Mouse (Mus musculus) neural tube, embryonic 15.5 days (tissue): ENCODE measurements at regions not wholly inside any gene's neighbourhood (a gene's known extent, or its start where the extent isn't known, plus 50 kb on each side); places are given as distances from the start of the nearest gene placed in this dataset.

ENCODE experiments used
- ATAC-seq: fragments of 200-750 bp; cut with Nextera tagmentation; 2 replicates; pipeline ENCODE4 v1.8.0; 2017; ENCODE audit warnings: mild to moderate bottlenecking, moderate TSS enrichment, moderate library complexity; ENCODE audit not compliant: low FRiP score
- H3K27ac ChIP-seq: fragments of 300-500 bp; sonication (generic); replicated peaks from 2 replicates; pipeline ENCODE4 v1.5.1; 2015; ENCODE audit warnings: mild to moderate bottlenecking, inconsistent platforms
- H3K27me3 ChIP-seq: fragments of 300-500 bp; sonication (generic); replicated peaks from 2 replicates; pipeline ENCODE4 v1.6.1; 2015; ENCODE audit warnings: inconsistent platforms
- H3K36me3 ChIP-seq: fragments of 300-500 bp; sonication (generic); 2 replicates; pipeline ENCODE4 v1.6.1; 2015; ENCODE audit warnings: inconsistent platforms
- H3K4me1 ChIP-seq: fragments of 300-500 bp; sonication (generic); 2 replicates; pipeline ENCODE4 v1.6.1; 2015; ENCODE audit warnings: inconsistent platforms
- H3K4me2 ChIP-seq: fragments of 300-500 bp; sonication (generic); 2 replicates; pipeline ENCODE4 v1.6.1; 2015; ENCODE audit warnings: inconsistent platforms, mild to moderate bottlenecking, moderate library complexity
- H3K4me3 ChIP-seq: fragments of 300-500 bp; sonication (generic); replicated peaks from 2 replicates; pipeline ENCODE4 v1.5.1; 2015; ENCODE audit warnings: mild to moderate bottlenecking, inconsistent platforms
- H3K9ac ChIP-seq: fragments of 300-500 bp; sonication (generic); replicated peaks from 2 replicates; pipeline ENCODE4 v1.6.1; 2015; ENCODE audit warnings: mild to moderate bottlenecking, inconsistent platforms
- H3K9me3 ChIP-seq: fragments of 300-500 bp; sonication (generic); replicated peaks from 2 replicates; pipeline ENCODE4 v1.6.1; 2016; ENCODE audit warnings: inconsistent platforms
- WGBS: fragments of 180-500 bp; shearing (Covaris S2); methylation state at CpG from one replicate; pipeline ENCODE4 v1.1.7; 2015; ENCODE audit warnings: mixed read lengths; 5-methylcytosine and 5-hydroxymethylcytosine counted together

DNA sequence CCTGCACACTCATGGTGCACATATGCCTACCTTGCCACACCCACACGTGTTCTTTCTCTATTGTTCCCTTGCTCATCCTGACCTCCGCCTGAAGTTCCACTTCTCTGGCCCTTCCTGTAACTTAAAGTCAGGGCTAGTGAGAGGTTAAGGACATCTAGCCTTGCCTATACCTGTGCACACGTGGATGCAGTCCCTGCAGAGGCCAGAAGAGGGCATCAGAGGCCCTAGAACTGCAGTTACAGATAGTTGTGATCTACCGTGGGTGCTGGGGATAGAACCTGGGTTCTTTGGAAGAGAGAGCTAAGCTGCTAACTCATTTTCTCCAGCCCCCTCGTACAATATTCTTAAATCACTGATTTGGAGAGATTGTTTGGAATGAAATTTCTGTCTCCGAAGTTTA lies 62.7 kb upstream of the Slc25a13 start:
- no peak for ATAC-seq
- Histone ChIP-seq H3K4me3 (no peak overlapping the region), H3K27ac (no peak overlapping the region), H3K36me3 (no peaks in the 10 kb centered on the region), H3K9me3 (no peaks in the 10 kb centered on the region), H3K4me2 (no peak overlapping the region), H3K27me3 (no peaks in the 10 kb centered on the region), H3K4me1 (no peaks in the 10 kb centered on the region), H3K9ac (no peak overlapping the region)
- 78% methylated on average over 6 of the region's 6 CpGs for WGBS

DNA sequence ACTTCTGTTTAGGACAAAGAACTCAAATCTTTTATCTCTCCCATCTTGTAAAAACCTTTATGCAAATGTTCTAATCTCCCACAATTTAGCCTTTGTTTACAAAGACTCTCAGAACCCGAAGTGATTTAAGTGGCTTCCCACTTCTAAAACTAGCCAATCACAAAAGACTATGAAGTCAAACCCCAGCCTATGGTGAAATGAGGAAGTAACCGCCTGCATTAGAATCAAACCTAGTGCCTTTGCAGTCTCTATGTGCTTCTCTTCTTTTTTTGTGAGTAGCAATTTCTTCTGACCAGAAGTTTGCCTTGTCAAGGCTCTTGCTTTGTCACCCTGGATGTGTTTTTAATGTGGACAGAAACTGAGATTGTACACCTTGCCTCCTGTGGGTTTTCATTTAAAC lies 53.6 kb upstream of the Slc25a13 start:
- Histone ChIP-seq H3K4me3 (no peak overlapping the region), H3K4me1 (no peaks in the 10 kb centered on the region), H3K9me3 (no peaks in the 10 kb centered on the region), H3K9ac (no peak overlapping the region), H3K36me3 (no peaks in the 10 kb centered on the region), H3K27ac (no peak overlapping the region), H3K4me2 (no peak overlapping the region), H3K27me3 (no peaks in the 10 kb centered on the region)
- ATAC-seq, result no peak
- 51% methylated on average over 2 of the region's 2 CpGs for WGBS
